16 mouse cellular contexts compared by ENCODE assay signal in the genomic region with DNA sequence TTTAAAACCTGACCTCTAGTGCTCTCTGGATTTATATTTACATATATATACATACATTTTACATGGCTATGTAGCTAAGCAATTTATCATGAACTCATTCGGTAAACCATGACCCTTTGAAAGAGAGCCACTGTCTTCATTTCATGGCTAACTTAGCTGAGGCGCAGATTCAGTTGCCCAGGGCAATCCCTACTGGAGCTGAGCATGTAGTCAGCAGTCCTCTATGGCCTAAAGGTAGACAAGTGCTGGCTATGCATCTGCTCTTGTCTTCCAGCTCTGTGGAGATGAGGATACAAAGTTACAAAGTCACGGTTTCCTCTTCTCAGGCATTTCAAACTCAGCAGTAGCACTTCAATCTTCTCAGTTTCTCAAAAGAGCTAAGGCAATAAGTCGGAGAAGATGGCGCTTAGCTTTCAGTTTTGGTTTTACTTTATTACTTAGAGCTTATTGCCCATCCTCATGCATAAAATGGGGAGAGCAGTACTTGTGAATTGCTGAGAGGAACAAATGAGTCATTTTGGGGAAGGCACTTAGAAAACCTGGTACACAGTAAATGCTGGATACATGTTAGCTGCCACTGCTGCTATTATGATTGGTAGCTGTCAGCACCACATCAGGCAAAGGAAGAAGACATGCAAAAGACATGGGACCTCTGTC.
"Had no signal": no experiment of that assay in that cellular context is flagged by ENCODE, and none has a peak within 500 bp of the region (broad histone marks: within the 10 kb centered on the region; RNA-seq: fewer than 3 reads in every experiment).

No protein-coding gene starts in this region.

- DNase-seq: kidney, adult 18-20 months; kidney, postnatal 10 days; kidney, postnatal 4 days; lung, embryonic 14.5 days; lung, postnatal 10 days; lung, postnatal 4 days; midbrain, embryonic 14.5 days; right cerebral cortex, postnatal 14 days; thymus, adult 18-20 months; thymus, postnatal 14 days had no signal

- H3K4me3 ChIP-seq: limb, embryonic 10.5 days; liver, embryonic 15.5 days; midbrain, embryonic 10.5 days; myocyte; neural tube, embryonic 13.5 days had no signal

- H3K4me1 ChIP-seq: limb, embryonic 10.5 days; liver, embryonic 15.5 days; midbrain, embryonic 10.5 days; neural tube, embryonic 13.5 days had no signal

- H3K27ac ChIP-seq: limb, embryonic 10.5 days; liver, embryonic 15.5 days; midbrain, embryonic 10.5 days; neural tube, embryonic 13.5 days had no signal

- H3K27me3 ChIP-seq: liver, embryonic 15.5 days; neural tube, embryonic 13.5 days had no signal

- H3K4me2 ChIP-seq: liver, embryonic 11.5 days; liver, embryonic 15.5 days; lung, embryonic 14.5 days; neural tube, embryonic 13.5 days had no signal

- H3K9me3 ChIP-seq: limb, embryonic 10.5 days; liver, embryonic 15.5 days; midbrain, embryonic 10.5 days; neural tube, embryonic 13.5 days had no signal

- H3K9ac ChIP-seq: liver, embryonic 15.5 days; lung, embryonic 14.5 days; neural tube, embryonic 13.5 days had no signal
